Mouse (Mus musculus) lung, postnatal 36 days (tissue): ENCODE data around the gene Krtap21-1.

ENCODE experiments used
- DNase-seq: peaks from one replicate; pipeline ENCODE4 v3.0.0; 2022; ENCODE audit warnings: mixed read lengths

Krtap21-1 gene

DNA sequence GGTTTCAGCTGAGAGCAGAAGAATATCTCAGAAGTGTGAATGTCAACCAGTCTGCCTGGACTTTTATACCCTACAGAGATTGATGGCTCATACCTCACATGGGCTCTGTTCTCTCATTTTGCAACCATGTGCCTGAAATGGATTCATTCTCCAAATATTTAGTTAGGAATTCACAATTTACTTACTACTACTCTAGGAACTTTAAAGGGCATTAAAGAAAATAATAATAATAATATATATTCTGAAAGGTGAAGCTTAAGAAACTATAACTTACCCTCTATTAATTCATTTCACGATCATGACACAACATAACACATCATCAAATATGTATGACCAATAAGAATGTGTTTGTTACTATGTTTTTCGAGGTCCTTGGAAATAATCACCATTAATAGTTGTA, at the start of gene Krtap21-1:
Gene Krtap21-1 (minus strand): TSS at position 101 of the 400 bp plus-strand sequence.
- no peak for DNase-seq

GRCm38 (mm10) chr16:89429586-89429985, 25.9 kb upstream of the Krtap21-1 start:
- DNase-seq, result no peak

DNA sequence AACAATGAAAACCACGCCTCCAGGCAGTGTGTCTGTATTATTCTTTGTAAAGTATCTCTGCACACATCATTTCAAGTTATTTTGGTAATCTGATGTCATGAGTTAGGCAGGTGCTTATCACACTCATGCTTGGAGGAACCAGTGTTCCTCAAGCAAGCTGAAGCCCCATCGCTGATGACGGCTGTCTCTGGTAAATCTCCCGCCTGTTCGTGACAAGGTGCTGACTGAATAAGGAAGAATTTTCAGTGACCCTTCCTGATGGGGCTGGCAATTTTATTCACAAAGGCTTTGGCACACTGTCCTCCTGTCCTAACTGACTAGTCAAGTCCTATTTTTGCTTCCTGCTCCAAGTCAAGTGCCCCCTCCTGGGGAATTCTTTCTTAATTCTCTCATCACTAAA, 21.6 kb upstream of the Krtap21-1 start:
- DNase-seq, result no peak

GRCm38 (mm10) chr16:89420011-89420410, 16.3 kb upstream of the Krtap21-1 start, which contains the start of gene Krtap6-2:
Gene Krtap6-2 (minus strand): TSS chr16:89420111.
- no peak for DNase-seq

GRCm38 (mm10) chr16:89416311-89416710, 12.6 kb upstream of the Krtap21-1 start:
- DNase-seq, result no peak

GRCm38 (mm10) chr16:89410345-89411068, 6.8 kb upstream of the Krtap21-1 start:
- DNase-seq, result no peak

DNA sequence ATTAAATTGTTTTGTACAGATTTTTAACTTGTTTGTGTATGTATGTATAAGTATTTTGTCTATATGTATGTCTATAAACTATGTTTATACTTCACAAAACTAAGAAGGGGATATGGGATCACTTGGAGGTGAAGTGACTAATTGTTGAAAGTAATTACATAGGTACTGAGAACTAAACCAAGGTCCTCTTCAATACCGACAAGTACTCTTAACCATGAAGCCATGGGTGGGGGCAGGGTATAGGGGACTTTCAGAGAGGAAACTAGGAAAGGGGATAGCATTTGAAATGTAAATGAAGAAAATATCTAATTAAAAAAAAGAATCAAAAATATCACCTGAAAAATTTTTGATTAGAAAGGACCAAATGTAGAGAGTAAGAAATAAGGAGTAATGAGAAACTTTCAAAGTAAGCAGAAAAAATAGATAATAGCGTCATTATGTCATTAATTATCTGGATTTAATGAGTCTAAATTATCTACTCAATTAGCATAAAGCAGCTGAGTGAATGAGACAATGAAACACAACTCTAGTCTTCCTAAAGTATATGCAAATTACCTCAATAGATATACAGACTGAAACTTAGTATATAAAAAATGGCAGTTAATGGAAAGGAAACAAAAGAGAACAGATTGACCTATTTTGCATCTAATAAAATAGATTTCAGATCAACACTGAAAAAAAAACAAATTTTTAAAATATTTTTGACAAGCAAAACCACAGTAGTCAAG, 30.8 kb downstream of the Krtap21-1 start:
- no peak for DNase-seq
